Mouse (Mus musculus): ENCODE data around the gene Gm28043. TPM values are rescaled to one million over a fixed set of nuclear protein-coding genes. Genes with fewer than 3 reads are reported as not detected.
"Not testable (repeated sequence)": the region's sequence is repeated elsewhere in the genome, so short reads cannot be mapped to it uniquely, and the experiment has no call there.

Gene Gm28043
- total RNA-seq (2021), result 1 to 10 TPM; 4.3 TPM

DNA sequence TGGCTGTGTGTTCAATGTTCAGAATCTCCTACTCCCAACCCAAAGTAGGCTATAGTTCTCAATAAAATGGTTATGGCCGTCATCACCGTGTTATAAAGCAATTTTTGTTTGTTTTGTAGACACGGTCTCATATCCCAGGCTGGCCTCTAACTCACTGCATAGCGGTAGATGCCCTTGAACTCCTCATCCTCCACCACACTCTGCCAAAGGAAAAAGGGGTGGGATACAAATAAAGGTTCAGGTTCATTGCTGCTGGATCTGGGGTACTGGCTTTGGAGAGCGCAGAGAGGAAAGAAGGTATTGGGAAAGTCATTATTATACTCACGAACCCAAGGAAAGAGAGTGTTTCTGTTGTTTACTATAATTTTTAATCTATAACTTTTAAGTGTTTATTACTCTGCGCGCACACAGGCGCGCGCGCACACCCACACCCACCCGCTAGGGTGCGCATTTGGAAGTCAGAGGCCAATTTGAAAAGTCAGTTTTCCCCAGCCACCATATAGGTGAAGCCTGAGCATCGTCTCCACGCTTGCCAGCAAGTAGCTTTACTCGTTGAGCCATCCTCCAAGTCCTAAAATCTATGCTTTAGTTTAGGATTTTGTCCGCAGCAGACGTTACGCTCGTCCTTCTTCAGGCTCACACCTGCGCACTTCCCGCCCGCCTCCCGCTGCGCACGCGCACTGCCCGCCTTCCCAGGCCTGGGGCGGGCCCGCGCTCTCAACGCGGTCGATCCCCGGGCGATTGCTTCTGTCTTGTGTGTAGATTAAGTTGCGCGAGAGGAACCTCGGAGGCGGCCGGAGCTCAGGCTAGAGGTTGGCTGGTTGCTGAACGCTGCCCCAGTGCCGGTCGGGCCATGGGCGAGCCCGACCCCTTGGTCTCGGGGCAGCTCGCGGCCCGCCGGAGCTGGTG lies at the start of gene Gm28043, which contains the start of gene Rnf8:
Gene Gm28043, plus strand, starts transcription at position 762 of the 909 bp plus-strand sequence.
Gene Rnf8, plus strand, starts transcription at position 676 of the 909 bp plus-strand sequence.
- peak; percentile 95 to 96 for DNase-seq (ENCODE audit: low spot score in 2 of 2)
- intact Hi-C loops (cut with DNase I), result no loop called here

GRCm38 (mm10) chr17:29565521-29565920 lies 49.2 kb upstream of the Gm28043 start:
- intact Hi-C loops (cut with DNase I), result no loop called here
- no peak for DNase-seq (ENCODE audit: low spot score in 2 of 2)

DNA sequence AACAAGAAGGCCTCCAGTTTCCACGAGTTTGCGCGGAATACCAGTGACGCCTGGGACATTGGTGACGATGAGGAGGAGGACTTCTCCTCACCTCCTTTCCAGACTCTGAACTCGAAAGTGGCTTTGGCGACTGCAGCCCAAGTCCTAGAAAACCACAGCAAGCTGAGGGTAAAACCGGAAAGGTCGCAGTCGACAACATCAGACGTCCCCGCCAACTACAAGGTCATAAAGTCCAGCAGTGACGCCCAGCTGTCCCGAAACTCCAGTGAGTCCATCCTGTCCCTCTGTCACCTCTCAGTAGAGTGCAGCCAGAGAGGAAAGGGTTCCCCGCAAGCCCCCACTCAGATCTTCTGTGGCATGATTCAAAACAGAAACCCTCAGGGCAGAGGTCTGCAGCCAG lies 46.2 kb upstream of the Gm28043 start:
- DNase-seq (ENCODE audit: low spot score in 2 of 2), result no peak
- intact Hi-C loops (cut with DNase I), result no loop called here

- intact Hi-C loops (cut with DNase I), result no loop called here
- no peak for DNase-seq (ENCODE audit: low spot score in 2 of 2)
Measured at GRCm38 (mm10) chr17:29569831-29570230, 44.8 kb upstream of the Gm28043 start.

DNA sequence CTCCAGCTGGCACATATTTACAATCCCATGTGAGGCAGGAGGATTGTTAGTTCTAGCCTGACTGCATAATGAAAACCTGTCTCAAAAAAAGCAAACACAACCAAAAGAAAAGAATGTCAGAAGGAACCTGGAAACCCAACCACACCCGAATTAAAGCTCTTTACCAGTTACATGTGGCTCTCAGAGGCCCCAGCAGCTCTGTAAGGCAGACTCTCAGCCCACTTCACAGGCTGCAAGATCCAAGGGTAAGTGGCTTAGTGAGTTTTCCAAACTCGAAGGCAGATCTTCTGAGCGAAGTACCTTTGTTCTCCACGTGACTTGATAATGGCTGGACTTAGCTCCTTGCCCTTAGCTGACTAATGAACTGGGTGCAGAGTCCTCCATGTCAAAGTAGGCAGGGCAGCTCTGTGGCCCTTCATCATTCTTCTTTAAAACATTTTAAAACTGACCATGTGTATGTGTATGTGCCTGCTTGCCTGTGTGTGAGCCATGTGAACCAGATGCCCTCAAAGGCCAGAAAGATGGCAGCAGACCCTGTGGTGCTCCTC lies 35.0 kb upstream of the Gm28043 start:
- no peak for DNase-seq (ENCODE audit: low spot score in 2 of 2)

DNA sequence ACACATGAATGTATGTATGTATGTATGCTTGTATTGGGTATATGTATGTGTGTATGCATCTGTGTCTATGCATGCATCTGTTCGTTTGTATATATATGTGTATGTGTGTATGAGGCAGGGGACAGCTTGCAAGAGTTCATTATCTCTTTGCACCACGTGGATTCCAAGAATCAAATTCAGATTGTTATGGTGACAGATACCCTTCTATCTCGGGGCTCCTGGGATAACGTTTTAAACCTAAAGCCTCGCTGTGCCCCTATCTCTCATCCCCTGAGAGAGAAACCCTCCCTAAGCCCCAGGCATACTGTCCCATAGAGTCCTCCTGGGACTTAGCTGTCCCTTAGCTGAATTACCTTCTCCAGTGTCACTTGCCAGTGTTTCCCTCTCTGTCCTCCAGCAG lies 31.1 kb upstream of the Gm28043 start:
- intact Hi-C loops (cut with DNase I), result no loop called here
- no peak for DNase-seq (ENCODE audit: low spot score in 2 of 2)

More for the DNA sequence above, 35.0 kb upstream of the Gm28043 start:
- intact Hi-C loops (cut with DNase I), result no loop called here

DNA sequence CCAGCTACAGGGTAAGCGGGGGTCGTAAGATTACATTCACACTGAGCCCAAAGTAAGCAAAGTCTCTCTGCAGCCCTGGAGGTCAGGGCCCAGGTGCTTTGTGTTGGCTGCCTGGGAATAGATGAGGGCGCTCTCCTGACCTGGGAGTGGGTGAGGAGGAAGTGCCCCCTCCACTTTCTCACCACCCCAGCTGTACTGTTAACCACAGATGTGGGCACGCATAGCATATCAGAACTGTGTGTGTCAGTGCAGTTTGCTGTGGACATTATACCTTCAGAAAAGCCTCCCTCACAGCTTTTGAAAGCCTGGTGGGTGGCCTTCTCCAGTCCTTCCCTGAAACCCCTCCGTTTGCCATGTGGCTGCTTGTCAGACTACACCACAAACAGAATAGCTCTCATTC lies 30.4 kb upstream of the Gm28043 start:
- no peak for DNase-seq (ENCODE audit: low spot score in 2 of 2)
- intact Hi-C loops (cut with DNase I), result no loop called here

GRCm38 (mm10) chr17:29584737-29585136 lies 29.9 kb upstream of the Gm28043 start:
- intact Hi-C loops (cut with DNase I), result no loop called here
- no peak for DNase-seq (ENCODE audit: low spot score in 2 of 2)

GRCm38 (mm10) chr17:29585446-29585845 lies 29.2 kb upstream of the Gm28043 start:
- intact Hi-C loops (cut with DNase I), result no loop called here
- DNase-seq (ENCODE audit: low spot score in 2 of 2), result no peak

GRCm38 (mm10) chr17:29586921-29587320 lies 27.8 kb upstream of the Gm28043 start:
- intact Hi-C loops (cut with DNase I), result no loop called here
- no peak for DNase-seq (ENCODE audit: low spot score in 2 of 2)

GRCm38 (mm10) chr17:29589221-29589898 lies 25.3 kb upstream of the Gm28043 start:
- intact Hi-C loops (cut with DNase I), result no loop called here
- DNase-seq (ENCODE audit: low spot score in 2 of 2), result peak in 1 of 2 experiments; percentile 22

DNA sequence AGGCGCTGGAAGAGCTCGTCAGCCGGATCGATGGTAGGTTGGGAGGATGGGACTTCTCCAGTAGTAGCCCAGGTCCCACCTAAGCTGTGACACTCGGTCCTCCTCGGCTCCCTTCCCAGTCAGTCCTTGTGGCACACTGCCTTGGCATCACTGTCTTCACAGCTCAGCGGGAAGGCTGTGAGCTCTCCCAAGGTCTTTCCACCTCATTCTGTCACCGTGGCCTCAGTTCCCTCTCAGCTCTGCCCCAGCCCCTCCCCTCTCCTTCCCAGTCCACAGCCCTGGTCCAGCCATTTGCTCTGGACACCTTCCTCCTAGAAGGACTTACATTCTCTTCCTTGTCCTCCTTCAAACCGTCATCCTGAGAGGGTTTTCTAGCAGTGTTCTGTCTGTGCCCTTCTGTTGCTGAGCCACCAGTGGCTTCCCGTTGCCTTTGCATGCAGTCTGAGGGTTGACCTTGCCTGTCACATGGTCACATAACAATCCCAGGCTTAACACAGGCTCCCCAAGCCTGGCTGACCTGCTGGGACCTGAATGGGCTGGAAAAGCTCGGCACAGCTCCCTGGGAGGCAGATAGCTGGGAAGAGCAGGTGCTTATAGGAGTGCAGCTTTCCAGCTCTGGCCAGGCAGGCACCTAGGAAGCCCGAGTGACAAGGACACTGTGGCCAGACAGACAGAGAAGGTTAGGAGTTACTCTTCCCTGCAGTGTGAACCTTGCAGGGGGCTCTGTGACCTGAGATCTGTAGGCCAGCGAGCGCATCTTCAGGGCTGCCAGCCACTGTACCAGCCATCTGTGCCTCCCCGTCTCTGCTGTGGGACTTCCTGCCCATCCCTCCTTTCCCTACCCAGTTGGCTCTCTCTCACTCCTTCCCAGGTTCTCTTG lies 18.5 kb upstream of the Gm28043 start:
- intact Hi-C loops (cut with DNase I), result no loop called here
- no peak for DNase-seq (ENCODE audit: low spot score in 2 of 2)

GRCm38 (mm10) chr17:29596771-29597132 lies 17.9 kb upstream of the Gm28043 start:
- DNase-seq (ENCODE audit: low spot score in 2 of 2), result no peak
- intact Hi-C loops (cut with DNase I), result no loop called here

DNA sequence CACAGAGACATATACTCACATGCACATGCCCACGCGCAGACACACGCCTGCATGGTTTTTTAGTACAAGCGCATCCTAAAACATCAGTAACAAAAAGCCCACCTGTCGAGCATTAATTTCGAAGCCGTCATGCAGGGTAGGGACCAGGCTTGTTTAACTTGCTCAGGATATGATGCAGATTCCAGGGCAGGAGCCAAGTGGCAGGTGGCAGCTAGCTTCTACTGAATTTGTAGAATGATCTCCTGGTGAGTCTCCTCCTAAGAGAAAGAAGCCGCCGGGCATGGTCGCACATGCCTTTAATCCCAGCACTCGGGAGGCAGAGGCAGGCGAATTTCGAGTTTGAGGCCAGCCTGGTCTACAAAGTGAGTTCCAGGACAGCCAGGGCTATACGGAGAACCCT lies 15.6 kb upstream of the Gm28043 start:
- DNase-seq (ENCODE audit: low spot score in 2 of 2), result no peak
- intact Hi-C loops (cut with DNase I), result no loop called here

DNA sequence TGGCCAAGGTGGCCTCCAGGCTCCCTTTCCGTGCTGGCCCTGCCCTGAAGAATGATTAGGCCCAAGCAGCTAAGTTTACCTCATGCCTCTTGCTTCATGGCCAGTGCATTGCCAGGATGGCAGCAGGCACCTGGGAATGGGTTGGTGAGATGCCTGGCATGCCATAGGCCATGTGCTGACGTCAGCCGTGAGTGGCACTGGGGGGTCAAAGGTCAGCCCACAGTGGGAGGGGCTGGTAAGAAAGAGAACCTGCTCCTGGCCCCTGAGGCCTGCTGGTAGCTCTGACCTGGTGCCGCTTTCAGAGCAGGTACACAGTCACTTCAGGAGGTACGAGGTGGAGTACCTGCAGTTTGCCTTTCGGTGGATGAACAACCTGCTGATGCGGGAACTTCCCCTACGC lies 15.1 kb upstream of the Gm28043 start:
- DNase-seq (ENCODE audit: low spot score in 2 of 2), result no peak
- intact Hi-C loops (cut with DNase I), result no loop called here

DNA sequence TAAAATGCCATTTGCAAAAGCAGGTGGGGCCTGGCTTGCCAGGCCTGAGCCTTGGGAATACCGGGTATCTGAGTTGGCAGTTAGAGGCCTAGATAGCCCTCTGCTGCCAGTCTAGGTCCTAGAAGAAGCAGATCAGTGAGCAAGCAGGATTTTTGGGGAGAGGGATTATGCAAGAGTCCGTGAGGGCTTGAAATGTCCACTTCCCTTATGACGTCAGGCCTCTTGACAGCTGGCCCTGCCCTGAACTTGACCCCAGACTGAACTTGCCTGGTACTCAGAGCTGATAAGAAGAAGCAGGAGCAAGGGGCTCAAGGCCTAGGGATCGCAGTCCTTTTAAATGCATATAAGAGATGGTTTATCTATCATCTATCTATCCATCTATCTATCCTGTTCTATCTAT lies 13.3 kb upstream of the Gm28043 start:
- intact Hi-C loops (cut with DNase I), result loop anchor here (5.0 kb wide), 1 partner anchor 281 kb away; no protein-coding TSS in a partner anchor

DNA sequence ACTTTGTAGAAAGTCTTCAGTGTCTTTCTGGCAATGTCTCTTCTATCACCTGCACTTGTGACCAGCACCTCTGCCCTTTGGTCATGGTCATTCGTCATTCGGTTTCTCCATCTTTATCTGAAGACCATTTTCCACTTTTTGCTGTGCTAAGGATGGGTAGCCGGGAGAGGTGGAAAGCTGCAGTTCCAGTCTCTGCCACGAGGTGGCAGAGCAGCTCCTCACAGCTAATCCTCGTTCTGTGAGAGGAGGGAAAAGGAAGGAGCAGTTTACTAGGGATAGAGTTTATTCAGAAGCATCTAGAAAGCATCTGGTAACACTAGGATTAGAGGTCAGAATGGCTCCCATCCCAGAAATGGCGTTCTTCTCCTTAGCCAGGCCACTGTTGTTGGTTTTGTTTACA lies 11.4 kb upstream of the Gm28043 start:
- peak; percentile 80 to 82 for DNase-seq (ENCODE audit: low spot score in 2 of 2)
- intact Hi-C loops (cut with DNase I), result loop anchor here (5.0 kb wide), 1 partner anchor 279 kb away; no protein-coding TSS in a partner anchor

More for the DNA sequence above, 13.3 kb upstream of the Gm28043 start:
- DNase-seq (ENCODE audit: low spot score in 2 of 2), result no peak

DNA sequence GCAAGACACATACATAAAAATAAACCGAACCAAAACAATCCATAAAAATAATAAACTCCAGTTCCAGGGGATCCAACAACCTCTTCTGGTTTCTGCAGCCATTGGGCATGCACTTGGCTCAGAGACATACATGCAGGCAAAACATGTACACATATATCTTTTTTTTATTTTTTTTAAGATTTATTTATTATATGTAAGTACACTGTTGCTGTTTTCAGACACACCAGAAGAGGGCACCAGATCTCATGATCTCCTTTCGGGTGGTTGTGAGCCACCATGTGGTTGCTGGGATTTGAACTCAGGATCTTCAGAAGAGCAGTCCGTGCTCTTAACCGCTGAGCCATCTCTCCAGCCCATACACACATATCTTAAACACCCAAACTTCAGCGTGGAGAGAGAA lies 1.2 kb upstream of the Gm28043 start:
- DNase-seq (ENCODE audit: low spot score in 2 of 2); intact Hi-C loops (cut with DNase I): not testable (repeated sequence)

- DNase-seq (ENCODE audit: low spot score in 2 of 2), result no peak
- intact Hi-C loops (cut with DNase I), result no loop called here
Measured at GRCm38 (mm10) chr17:29615024-29615551, 412 bp downstream of the Gm28043 start.
